Mouse (Mus musculus): Measurements from ENCODE around the gene Ikzf2.

Ikzf2 gene

GRCm38 (mm10) chr1:69600954-69601353 is 86.1 kb downstream of the Ikzf2 start:
- intact Hi-C loops (cut with DNase I): no loop called here

- intact Hi-C loops (cut with DNase I): no loop called here
Observed at GRCm38 (mm10) chr1:69599074-69599772, 87.8 kb downstream of the Ikzf2 start.

- intact Hi-C loops (cut with DNase I): no loop called here
Observed at GRCm38 (mm10) chr1:69591889-69592288, 95.2 kb downstream of the Ikzf2 start.

- intact Hi-C loops (cut with DNase I): no loop called here
Observed at GRCm38 (mm10) chr1:69591328-69591801, 95.7 kb downstream of the Ikzf2 start.

GRCm38 (mm10) chr1:69585546-69585945 is 101.5 kb downstream of the Ikzf2 start:
- intact Hi-C loops (cut with DNase I): loop anchor here (10.0 kb wide), 1 partner anchor 99 kb away; the partner anchor contains the start of gene Ikzf2

GRCm38 (mm10) chr1:69583932-69584659 is 102.9 kb downstream of the Ikzf2 start:
- intact Hi-C loops (cut with DNase I): loop anchor here (10.0 kb wide), 1 partner anchor 101 kb away; the partner anchor contains the start of gene Ikzf2

GRCm38 (mm10) chr1:69578917-69579316 is 108.1 kb downstream of the Ikzf2 start:
- intact Hi-C loops (cut with DNase I): no loop called here

- intact Hi-C loops (cut with DNase I): no loop called here
Observed at GRCm38 (mm10) chr1:69559443-69560090, 127.5 kb downstream of the Ikzf2 start.

GRCm38 (mm10) chr1:69555636-69556151 is 131.4 kb downstream of the Ikzf2 start:
- intact Hi-C loops (cut with DNase I): no loop called here

GRCm38 (mm10) chr1:69549987-69550386 is 137.1 kb downstream of the Ikzf2 start:
- intact Hi-C loops (cut with DNase I): no loop called here

GRCm38 (mm10) chr1:69545885-69546253 is 141.2 kb downstream of the Ikzf2 start:
- intact Hi-C loops (cut with DNase I): no loop called here

GRCm38 (mm10) chr1:69545217-69545884 is 141.7 kb downstream of the Ikzf2 start:
- intact Hi-C loops (cut with DNase I): no loop called here

GRCm38 (mm10) chr1:69543774-69544597 is 143.1 kb downstream of the Ikzf2 start:
- intact Hi-C loops (cut with DNase I): no loop called here

- intact Hi-C loops (cut with DNase I): no loop called here
Observed at GRCm38 (mm10) chr1:69542546-69542945, 144.5 kb downstream of the Ikzf2 start.

GRCm38 (mm10) chr1:69538663-69539062 is 148.4 kb downstream of the Ikzf2 start:
- intact Hi-C loops (cut with DNase I): no loop called here

GRCm38 (mm10) chr1:69537619-69538018 is 149.4 kb downstream of the Ikzf2 start:
- intact Hi-C loops (cut with DNase I): no loop called here

GRCm38 (mm10) chr1:69535507-69535906 is 151.5 kb downstream of the Ikzf2 start:
- intact Hi-C loops (cut with DNase I): no loop called here

GRCm38 (mm10) chr1:69533048-69533447 is 154.0 kb downstream of the Ikzf2 start:
- intact Hi-C loops (cut with DNase I): no loop called here

- intact Hi-C loops (cut with DNase I): no loop called here
Observed at GRCm38 (mm10) chr1:69528696-69529095, 158.3 kb downstream of the Ikzf2 start.

- intact Hi-C loops (cut with DNase I): no loop called here
Observed at GRCm38 (mm10) chr1:69521656-69522055, 165.4 kb downstream of the Ikzf2 start.

All from adrenal gland (tissue).